Comparison of ENCODE assay signal across 22 mouse cellular contexts in genomic region chr3:153118643-153119042, GRCm38 (mm10).
DNase-seq lines count a peak whose midpoint lies in the region; ATAC-seq and TF ChIP-seq lines count a peak whose summit lies in the region.
"Had no signal": no experiment of that assay in that cellular context is flagged by ENCODE, and none has a peak within 500 bp of the region (broad histone marks: within the 10 kb centered on the region; RNA-seq: fewer than 3 reads in every experiment).

No protein-coding gene starts in this region.

- H3K9me3 ChIP-seq in liver, embryonic 12.5 days (replicated peaks) = no peaks in the 10 kb centered on the region
- no peaks in the 10 kb centered on the region for H3K9me3 ChIP-seq in intestine, embryonic 16.5 days (ENCODE audit: control insufficient read depth, low read length)
- H3K9me3 ChIP-seq in liver, embryonic 13.5 days (replicated peaks) = no peaks in the 10 kb centered on the region
- H3K9me3 ChIP-seq: embryonic facial prominence, embryonic 15.5 days; forebrain, embryonic 10.5 days; forebrain, embryonic 15.5 days; heart, embryonic 15.5 days; hindbrain, embryonic 10.5 days had no signal

- no peak for DNase-seq in liver
- DNase-seq in liver, embryonic 13.5 days = no peak
- no peak for DNase-seq in heart, postnatal 10 days
- DNase-seq in gastrocnemius, adult 2 months = no peak
- no peak for DNase-seq in right cerebral cortex, adult 18-20 months
- DNase-seq: adrenal gland, adult 2 months; adrenal gland, postnatal 36 days; cerebellum, adult 2 months; cerebellum, postnatal 14 days; embryo, embryonic 11 days; gastrocnemius, postnatal 10 days; heart, adult 2 months had no signal

- H3K27ac ChIP-seq in liver, embryonic 12.5 days = no peak overlapping the region
- no peak overlapping the region for H3K27ac ChIP-seq in intestine, embryonic 16.5 days (ENCODE audit: low read length)
- no peak overlapping the region for H3K27ac ChIP-seq in liver, embryonic 13.5 days
- H3K27ac ChIP-seq in gastrocnemius, adult 2 months = no peak overlapping the region
- H3K27ac ChIP-seq: embryonic facial prominence, embryonic 15.5 days; forebrain, embryonic 10.5 days; forebrain, embryonic 15.5 days; heart, adult 2 months; heart, embryonic 15.5 days; hindbrain, embryonic 10.5 days; hindbrain, embryonic 14.5 days had no signal

- peak; percentile 49 for ATAC-seq in liver, embryonic 12.5 days
- peak; percentile 96 for ATAC-seq in intestine, embryonic 16.5 days
- peak; percentile 20; the same call in 1 of the 2 replicates for ATAC-seq in liver, embryonic 13.5 days (ENCODE audit: low read depth)
- ATAC-seq: forebrain, embryonic 15.5 days had no signal

- intact Hi-C loops in heart, postnatal 10 days (cut with DNase I) = no loop called here
- intact Hi-C loops in gastrocnemius, adult 2 months (cut with DNase I) = no loop called here

- H3K36me3 ChIP-seq in liver, embryonic 12.5 days = no peaks in the 10 kb centered on the region
- no peaks in the 10 kb centered on the region for H3K36me3 ChIP-seq in intestine, embryonic 16.5 days (ENCODE audit: control insufficient read depth, insufficient read depth, low read length)
- H3K36me3 ChIP-seq in liver, embryonic 13.5 days = no peaks in the 10 kb centered on the region
- H3K36me3 ChIP-seq: embryonic facial prominence, embryonic 15.5 days; forebrain, embryonic 10.5 days; forebrain, embryonic 15.5 days; heart, embryonic 15.5 days; hindbrain, embryonic 10.5 days had no signal

- WGBS in liver, embryonic 12.5 days (ENCODE audit: insufficient replicate concordance) = 52% methylated on average over 1 of the region's 1 CpGs
- WGBS in intestine, embryonic 16.5 days = 61% methylated on average over 1 of the region's 1 CpGs
- WGBS in liver, embryonic 13.5 days (ENCODE audit: insufficient replicate concordance) = 48% methylated on average over 1 of the region's 1 CpGs

- no peak for TF ChIP-seq CTCF in gastrocnemius, adult 2 months (IDR thresholded peaks at IDR 0.05)

- H3K4me3 ChIP-seq in liver, embryonic 12.5 days = no peak overlapping the region
- H3K4me3 ChIP-seq in intestine, embryonic 16.5 days (ENCODE audit: low read length) = no peak overlapping the region
- no peak overlapping the region for H3K4me3 ChIP-seq in liver, embryonic 13.5 days (replicated peaks)
- H3K4me3 ChIP-seq in gastrocnemius, adult 2 months = no peak overlapping the region
- H3K4me3 ChIP-seq: embryonic facial prominence, embryonic 15.5 days; erythroblast, embryonic 14.5 days; forebrain, embryonic 10.5 days; forebrain, embryonic 15.5 days; heart, adult 2 months; heart, embryonic 15.5 days; hindbrain, embryonic 10.5 days had no signal

- peaks cover 7% of the 10 kb centered on the region; the same call in 1 of the 2 replicates for H3K27me3 ChIP-seq in liver, embryonic 12.5 days (replicated peaks)
- H3K27me3 ChIP-seq in intestine, embryonic 16.5 days (replicated peaks; ENCODE audit: control insufficient read depth, insufficient read depth, low read length) = no peaks in the 10 kb centered on the region
- H3K27me3 ChIP-seq in liver, embryonic 13.5 days = no peaks in the 10 kb centered on the region
- H3K27me3 ChIP-seq: embryonic facial prominence, embryonic 15.5 days; forebrain, embryonic 15.5 days; heart, embryonic 15.5 days had no signal

- no peaks in the 10 kb centered on the region for H3K4me1 ChIP-seq in liver, embryonic 12.5 days
- H3K4me1 ChIP-seq in intestine, embryonic 16.5 days (ENCODE audit: control insufficient read depth, insufficient read depth, low read length) = peaks cover 4% of the 10 kb centered on the region
- H3K4me1 ChIP-seq in liver, embryonic 13.5 days (replicated peaks) = peaks cover 13% of the 10 kb centered on the region
- H3K4me1 ChIP-seq: embryonic facial prominence, embryonic 15.5 days; forebrain, embryonic 10.5 days; forebrain, embryonic 15.5 days; heart, embryonic 15.5 days; hindbrain, embryonic 10.5 days had no signal

- H3K4me2 ChIP-seq in liver, embryonic 12.5 days = no peak overlapping the region
- no peak overlapping the region for H3K4me2 ChIP-seq in intestine, embryonic 16.5 days (ENCODE audit: low read depth, low read length)
- H3K4me2 ChIP-seq in liver, embryonic 13.5 days = no peak overlapping the region
- H3K4me2 ChIP-seq: embryonic facial prominence, embryonic 15.5 days; forebrain, embryonic 15.5 days; heart, embryonic 11.5 days; heart, embryonic 15.5 days; hindbrain, embryonic 14.5 days had no signal

- H3K9ac ChIP-seq in liver, embryonic 12.5 days = no peak overlapping the region
- H3K9ac ChIP-seq in intestine, embryonic 16.5 days (ENCODE audit: low read depth, low read length) = no peak overlapping the region
- H3K9ac ChIP-seq in liver, embryonic 13.5 days = no peak overlapping the region
- H3K9ac ChIP-seq: embryonic facial prominence, embryonic 15.5 days; forebrain, embryonic 15.5 days; heart, embryonic 15.5 days; hindbrain, embryonic 14.5 days had no signal

Comparison
In these comparisons a context has a peak if more than half of its experiments do, and no peak if none do; other contexts are left out.
1. ATAC-seq: peak in every context shown above with its lines; median percentile 96 in intestine, embryonic 16.5 days; 49 in liver, embryonic 12.5 days; 20 in liver, embryonic 13.5 days.